Comparison of ENCODE assay signal across 24 mouse cellular contexts in genomic region chrX:93931694-93932093, GRCm38 (mm10). TPM values are rescaled to one million over a fixed set of nuclear protein-coding genes. Genes with fewer than 3 reads are reported as not detected.
"Had no signal": no experiment of that assay in that cellular context is flagged by ENCODE, and none has a peak within 500 bp of the region (broad histone marks: within the 10 kb centered on the region; RNA-seq: fewer than 3 reads in every experiment).

No protein-coding gene starts in this region.

- H3K4me1 ChIP-seq: midbrain, embryonic 10.5 days; midbrain, embryonic 12.5 days; neural tube, embryonic 12.5 days; stomach, embryonic 15.5 days had no signal

- DNase-seq: lung, adult 18-20 months; lung, embryonic 14.5 days; lung, postnatal 10 days; lung, postnatal 4 days; midbrain, embryonic 14.5 days; right cerebral cortex, postnatal 25 days; right cerebral cortex, postnatal 4 days; spleen, adult 18-20 months; thymus, adult 2 months; thymus, postnatal 25 days; thymus, postnatal 4 days had no signal

- H3K4me3 ChIP-seq: midbrain, embryonic 10.5 days; midbrain, embryonic 12.5 days; neural tube, embryonic 12.5 days; stomach, embryonic 15.5 days had no signal

- H3K9me3 ChIP-seq: midbrain, embryonic 10.5 days; midbrain, embryonic 12.5 days; neural tube, embryonic 12.5 days; stomach, embryonic 15.5 days had no signal

- H3K27me3 ChIP-seq: midbrain, embryonic 12.5 days; neural tube, embryonic 12.5 days; stomach, embryonic 15.5 days had no signal

- H3K27ac ChIP-seq: midbrain, embryonic 10.5 days; midbrain, embryonic 12.5 days; neural tube, embryonic 12.5 days; stomach, embryonic 15.5 days; stomach, postnatal 0 days had no signal

- H3K4me2 ChIP-seq: lung, embryonic 14.5 days; midbrain, embryonic 12.5 days; neural tube, embryonic 12.5 days; stomach, embryonic 15.5 days had no signal

- H3K9ac ChIP-seq: lung, embryonic 14.5 days; midbrain, embryonic 12.5 days; neural tube, embryonic 12.5 days; stomach, embryonic 15.5 days had no signal

- ATAC-seq: midbrain, embryonic 16.5 days had no signal

- H3K36me3 ChIP-seq: midbrain, embryonic 10.5 days; midbrain, embryonic 12.5 days; neural tube, embryonic 12.5 days; stomach, embryonic 15.5 days had no signal

RNA-seq across cellular contexts. Expression of gene AU015836, which starts 36.8 kb away (rescaled TPM):
- total RNA-seq: megakaryocyte-erythroid progenitor cell, adult 5-6 weeks; monocyte, adult 5-6 weeks; neutrophil, adult 5-6 weeks had no signal
- polyA plus RNA-seq: lung, embryonic 14.5 days; lung, embryonic 16.5 days; midbrain, embryonic 12.5 days; midbrain, embryonic 14.5 days; midbrain, embryonic 16.5 days; neural tube, embryonic 12.5 days; neural tube, embryonic 14.5 days; small intestine, adult 2 months; urinary bladder, adult 2 months had no signal
